Mouse (Mus musculus) liver, embryonic 14.5 days (tissue): ENCODE results near the gene Axin1.

Source experiments
- CTCF ChIP-seq: IDR thresholded peaks from 2 replicates; pipeline ENCODE4 v1.5.1; 2016; ENCODE audit warnings: antibody characterized with exemption, low read depth, control low read depth
- EP300 ChIP-seq: IDR thresholded peaks from 2 replicates; pipeline ENCODE4 v1.6.1; 2016; ENCODE audit warnings: antibody characterized with exemption, low read depth

DNA sequence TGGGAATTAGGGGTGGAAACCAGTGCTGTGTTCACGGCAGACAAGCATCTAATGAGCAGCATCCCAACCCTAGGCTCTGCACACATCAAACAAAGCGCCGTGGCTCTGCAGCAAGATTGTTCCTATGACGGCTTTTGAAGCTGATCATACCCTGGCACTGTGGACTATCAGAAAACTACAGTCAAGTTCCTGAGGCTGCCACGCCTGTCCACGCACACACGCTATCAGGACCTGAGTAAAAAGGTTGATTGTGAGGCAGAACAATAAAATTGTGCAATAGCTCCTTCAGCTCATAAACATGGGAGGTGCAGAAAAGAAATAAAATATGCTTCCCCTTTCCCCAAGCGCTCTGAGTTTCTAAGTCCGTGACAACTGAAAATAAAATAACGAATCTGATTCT is 99.2 kb downstream of the Axin1 start:
- TF ChIP-seq CTCF (no peak), EP300 (no peak)
